Mouse (Mus musculus) liver (tissue): ENCODE measurements at regions not wholly inside any gene's neighbourhood (a gene's known extent, or its start where the extent isn't known, plus 50 kb on each side); places are given as distances from the start of the nearest gene placed in this dataset.

Experiments
- DNase-seq: peaks from one replicate; pipeline ENCODE4 v3.0.0-alpha.2; 2020; ENCODE audit warnings: mixed read lengths

DNA sequence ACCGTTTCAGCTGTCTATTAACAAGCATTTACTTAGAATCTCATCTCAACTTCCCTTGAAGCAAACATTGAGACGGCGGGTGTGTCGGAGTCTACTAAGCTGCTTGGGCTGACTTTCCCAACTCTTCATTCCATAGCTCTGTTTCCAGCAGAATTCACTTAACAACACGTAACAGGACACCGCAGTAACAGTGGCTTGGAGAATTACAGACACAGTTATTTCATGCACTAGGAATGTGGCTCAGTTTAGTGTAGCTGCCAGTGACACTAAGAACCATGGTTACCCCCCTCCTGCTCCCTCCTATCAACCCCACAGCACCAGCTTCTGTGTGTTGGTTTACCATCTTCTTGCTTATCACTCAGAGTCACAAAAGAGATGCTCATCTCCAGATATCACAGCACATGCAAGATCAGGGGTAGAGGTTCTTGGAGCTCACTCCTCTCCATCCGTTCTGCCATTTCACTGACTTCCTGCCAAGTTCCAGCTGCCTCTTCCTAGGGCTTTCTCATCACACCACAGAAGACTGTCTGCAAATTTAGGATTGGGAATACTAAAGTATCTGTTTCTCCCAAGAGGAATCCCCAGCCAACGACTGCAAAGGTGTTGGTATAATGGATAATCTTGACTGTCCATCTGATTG lies 90.7 kb downstream of the Banf2 start:
- DNase-seq, result no peak

DNA sequence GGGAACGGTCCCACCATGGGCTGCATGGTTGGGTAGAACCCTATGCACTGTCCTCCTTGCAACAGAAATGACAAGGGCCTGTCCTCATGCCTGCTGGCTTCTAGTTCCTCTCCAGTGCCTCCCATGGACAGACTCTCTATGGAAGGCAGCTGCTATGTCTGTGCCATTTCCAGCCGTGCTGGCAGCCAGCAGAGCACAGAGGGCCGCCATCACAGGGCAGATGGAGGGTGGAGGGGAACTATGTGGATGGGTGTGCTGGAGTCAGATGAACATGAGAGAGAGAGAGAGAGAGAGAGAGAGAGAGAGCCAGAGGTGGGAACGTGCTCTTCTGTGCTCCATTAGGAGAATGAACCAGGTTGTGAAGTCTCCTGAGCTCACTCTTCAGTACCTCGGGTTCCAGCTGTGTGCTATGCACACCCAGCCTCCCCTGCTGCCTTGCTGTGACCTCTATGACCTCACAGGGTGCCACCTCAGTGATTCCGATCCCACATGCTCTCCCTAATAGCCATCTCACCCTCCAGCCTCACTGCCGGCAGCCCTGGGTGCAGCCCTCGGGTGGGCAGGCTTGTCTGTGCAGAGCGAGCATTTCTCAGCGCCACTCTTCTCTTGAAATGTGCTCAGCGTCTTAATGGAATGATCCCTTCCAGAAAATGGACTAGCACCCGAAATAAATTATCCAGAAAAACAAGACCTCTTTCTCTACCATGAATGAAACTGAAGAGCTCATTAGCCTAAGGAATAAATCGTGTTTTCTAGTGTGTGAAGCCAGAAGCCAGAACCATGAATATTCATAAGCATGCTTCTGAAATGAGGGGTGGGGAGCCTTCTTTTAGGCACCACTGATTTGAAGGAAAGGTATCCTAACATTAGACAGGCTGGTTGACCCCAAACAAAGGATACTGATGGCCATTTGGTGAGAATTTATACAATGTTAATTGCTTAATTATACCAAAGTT lies 94.5 kb downstream of the Banf2 start:
- DNase-seq, result no peak

DNA sequence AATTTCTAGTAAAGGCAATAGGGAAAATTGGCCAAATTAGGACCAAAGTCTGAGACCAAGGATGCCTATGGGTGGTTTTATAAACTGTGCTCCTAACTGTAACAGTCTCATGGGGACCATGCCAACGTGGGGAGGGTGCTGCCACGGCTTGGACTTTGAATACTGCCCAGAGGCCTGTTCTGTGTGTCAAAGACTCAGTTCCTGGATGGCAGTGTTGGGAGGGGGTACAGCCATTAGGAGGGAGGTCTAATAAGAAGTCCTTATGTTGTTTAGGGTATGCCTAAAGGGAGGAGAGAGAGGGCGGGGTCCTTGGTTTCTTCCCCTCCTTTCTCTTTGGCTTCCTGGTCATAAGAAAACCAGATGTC lies 95.2 kb downstream of the Banf2 start:
- no peak for DNase-seq

DNA sequence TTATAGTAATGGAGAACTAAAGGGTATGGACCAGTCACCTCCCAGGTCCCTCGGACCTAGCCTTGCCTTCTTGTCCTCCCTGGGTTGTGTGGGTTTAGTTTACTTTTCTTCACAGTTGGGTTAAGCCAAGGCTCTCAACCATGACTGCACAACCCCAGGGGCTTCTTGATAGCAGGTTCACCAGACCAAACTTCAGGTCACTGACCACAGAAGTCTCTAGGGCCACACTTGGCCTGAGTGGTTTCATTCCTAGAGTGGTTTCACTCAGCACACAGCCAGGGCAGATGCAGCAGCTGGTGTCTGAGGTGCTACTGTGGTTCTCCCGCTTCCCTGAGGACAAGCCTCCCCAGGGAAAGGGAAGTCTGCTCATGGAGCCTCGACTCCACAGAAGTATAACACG lies 95.7 kb downstream of the Banf2 start:
- DNase-seq, result no peak

DNA sequence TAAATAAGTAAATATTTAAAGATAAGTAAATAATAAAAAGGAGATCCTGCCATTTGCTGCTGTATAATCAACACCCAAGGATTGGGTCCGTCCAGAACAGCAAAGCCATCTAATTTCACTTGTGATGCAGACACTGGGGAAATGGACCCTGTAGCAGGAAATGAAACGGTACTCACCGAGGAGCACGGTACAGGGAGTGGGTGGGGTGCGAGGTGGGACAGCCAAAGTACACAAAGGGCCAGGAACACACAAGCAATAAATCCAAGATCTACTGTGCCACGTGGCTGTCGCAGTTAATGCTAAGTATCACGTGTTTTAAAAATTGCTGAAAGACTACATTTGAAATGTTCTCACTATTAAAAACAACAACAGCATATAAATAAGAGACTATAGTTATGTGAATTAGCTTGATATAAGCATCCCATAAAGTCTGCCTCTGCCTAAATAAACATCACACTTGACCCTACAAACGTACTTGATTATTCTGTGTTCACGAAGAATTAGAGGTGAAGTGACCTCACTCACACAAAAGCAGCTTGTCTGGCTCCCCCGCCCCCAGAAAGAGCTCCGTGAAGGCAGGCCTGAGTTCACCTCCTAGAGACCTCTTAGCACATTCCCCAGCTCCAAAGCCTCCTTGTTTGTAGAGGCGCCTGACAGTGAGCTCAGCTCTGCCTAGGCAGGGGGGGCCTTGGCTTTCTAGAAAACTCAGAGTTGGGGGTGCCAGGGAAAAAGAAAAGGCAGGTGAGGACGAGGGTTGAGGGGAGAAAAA lies 101.1 kb downstream of the Banf2 start:
- DNase-seq, result no peak

DNA sequence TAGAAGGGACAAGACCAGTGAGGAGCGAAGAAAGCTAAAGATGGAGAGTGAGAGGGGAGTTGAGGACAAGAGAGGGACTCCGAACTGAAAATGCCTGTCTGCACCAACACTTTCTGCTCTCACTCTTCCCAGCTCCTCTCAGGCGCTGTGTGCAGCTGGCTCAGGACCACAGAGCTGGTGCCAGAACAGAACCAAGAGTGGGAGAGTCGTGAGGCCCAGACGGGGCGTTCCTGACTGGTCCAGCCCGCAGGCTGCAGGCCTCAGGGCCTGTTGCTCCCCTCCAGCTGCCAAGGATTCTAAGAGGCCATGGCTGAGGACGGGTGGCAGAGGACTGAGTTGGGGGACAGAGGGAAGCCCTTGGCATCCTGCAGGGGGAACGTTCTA lies 101.7 kb downstream of the Banf2 start:
- DNase-seq, result no peak

DNA sequence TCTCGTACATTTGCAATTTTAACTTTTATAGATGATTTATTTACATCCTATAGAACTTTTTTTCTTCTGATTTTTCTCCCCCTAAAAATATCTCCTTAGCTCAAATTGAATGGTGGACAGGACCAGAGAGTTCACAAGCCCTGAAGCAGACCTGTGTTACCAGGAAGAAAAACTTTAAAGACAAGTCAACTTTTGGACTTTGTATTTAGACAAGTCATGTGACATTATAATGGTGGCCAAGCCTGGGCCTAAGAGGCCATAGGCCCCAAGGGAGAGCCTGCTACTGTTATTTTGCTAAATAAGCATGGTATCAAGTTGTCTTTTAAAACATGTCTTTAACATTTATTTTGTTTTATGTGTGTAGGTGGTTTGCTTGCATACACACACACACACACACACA lies 102.7 kb downstream of the Banf2 start:
- DNase-seq, result no peak

DNA sequence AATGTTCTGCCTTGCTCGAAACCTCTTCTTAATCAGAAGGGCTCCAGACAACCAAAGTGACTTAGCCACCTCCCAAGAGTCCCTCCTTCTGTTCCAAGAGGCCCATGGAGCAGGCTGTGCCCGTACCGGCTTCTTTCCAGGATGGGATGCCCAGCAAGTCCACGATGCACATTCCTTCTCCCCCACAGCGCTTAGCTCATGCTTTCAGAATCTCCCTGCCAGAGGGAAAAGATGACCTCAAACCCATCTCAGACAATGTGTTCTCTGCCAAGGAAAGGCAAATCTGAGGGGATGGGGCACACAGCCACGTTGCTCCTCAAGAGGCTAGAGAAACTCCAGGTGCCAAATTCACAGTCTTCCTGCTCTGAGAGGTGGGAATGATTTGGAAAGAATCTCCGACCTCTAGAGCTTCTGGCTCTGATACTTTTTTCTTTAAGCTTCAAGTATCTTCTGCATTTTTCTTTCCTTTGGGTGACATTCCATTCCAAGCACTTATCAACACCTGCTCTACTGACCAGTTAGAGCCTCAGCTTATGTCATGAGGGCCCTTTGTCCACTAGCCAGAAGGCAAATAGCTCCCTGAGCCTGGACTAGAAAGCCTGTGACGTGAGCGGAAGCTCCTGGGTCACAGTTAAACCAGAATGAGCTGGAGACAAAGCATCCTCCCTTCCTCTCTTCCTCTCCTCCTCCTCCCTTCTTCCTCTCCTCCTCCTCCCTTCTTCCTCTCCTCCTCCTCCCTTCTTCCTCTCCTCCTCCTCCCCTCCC lies 110.9 kb downstream of the Banf2 start:
- no peak for DNase-seq

DNA sequence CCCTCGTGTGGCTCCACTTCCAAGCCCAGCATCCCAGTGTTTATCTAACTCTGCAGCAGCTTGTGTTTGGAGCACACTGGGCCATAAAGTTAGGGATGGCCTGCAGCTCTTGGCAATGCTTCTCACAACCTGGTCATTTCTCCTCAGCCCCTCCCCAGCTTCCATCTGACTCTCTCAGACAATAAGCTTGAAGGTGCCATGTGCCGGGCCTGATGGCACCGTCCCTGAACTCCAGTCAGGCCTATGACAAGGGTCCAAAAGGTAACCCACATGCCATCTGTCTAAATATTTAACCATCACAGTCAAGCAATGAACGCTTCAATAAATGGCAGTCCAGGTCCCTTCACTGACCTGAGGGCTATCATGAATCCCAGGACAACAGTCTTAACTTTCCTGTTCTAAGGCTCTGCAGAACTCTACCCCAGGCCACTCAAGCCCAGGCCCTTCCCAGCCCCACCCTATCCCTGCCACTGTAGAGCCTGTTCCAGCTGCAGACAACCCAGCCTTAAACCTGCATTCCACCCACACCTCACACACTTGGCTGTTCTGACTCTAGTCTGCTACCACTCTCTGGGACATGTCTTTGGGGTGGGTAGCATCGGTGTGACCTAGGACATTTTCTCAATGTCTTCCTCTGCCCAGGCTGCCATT lies 111.8 kb downstream of the Banf2 start:
- DNase-seq, result no peak

DNA sequence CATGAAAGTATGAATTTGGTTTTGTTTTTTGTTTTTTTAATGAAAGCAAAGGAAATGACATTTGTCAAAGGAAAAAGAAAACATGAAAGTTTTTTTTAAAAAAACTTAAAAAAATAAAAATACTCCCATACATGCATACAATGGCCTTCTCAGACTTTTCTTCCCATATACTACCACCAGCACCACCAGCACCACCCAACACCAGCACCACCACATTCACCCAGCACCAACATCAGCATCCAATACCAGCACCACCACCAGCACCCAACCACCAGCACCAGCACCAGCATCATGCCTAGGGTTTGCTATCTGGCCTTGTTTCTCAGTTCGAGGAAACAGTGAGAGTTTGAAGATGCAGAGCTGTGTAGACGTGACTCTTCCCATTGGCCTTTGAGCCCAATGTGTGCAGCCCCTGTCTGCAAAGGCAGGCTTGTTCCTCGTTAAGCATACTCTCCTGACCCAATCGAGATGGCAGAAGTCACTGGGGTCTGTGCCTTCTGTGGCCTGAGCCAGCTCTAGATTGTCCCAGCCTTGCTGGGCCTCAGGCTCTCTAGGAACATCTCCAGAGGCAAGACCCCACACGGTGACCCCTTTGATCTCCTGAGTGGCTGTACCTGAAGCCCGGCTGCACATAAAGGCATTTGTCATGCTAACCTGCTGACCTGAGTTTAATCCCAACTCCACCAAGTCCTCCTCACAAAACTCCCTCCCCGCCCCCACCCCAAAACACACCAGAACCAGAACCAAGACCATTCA lies 113.8 kb upstream of the Mgme1 start:
- DNase-seq, result no peak

DNA sequence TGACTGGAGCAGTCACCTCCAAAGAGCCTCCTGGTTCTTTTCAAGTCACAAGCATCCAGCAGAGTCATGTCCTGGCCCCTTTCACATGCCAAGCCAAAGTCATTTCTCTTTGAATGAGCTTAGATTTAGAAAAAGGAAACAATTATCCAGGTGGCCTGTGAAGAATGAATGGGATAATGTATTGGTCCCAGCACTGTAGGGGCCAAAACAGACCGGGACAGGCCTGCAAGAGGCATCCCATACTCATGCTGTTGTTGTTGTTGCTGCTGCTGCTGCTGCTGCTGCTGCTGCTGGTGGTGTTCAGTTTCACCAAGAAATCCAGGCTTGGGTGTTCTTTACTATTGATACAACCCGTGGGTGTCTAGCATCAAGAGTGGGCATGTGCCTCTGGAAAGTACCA lies 113.1 kb upstream of the Mgme1 start:
- no peak for DNase-seq

DNA sequence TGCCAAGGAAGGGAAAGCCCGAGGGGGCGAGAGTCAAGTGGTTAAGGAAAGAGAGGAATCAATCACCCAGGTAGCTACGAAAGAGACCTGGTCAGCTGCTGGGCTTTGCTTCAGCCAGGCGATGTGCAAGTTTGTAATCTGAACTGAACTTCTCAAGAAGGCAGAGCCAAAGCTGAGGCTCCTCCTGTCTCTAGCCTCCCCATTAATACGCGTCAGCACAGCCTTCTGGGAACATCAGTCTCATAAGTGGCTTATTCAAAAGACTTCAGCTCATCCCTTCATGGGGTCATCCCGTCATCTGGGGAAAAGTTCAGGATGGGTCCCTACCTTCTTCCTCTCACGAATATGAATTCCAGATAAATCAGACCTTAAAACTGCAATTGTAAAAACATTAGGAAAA lies 112.2 kb upstream of the Mgme1 start:
- DNase-seq, result no peak

DNA sequence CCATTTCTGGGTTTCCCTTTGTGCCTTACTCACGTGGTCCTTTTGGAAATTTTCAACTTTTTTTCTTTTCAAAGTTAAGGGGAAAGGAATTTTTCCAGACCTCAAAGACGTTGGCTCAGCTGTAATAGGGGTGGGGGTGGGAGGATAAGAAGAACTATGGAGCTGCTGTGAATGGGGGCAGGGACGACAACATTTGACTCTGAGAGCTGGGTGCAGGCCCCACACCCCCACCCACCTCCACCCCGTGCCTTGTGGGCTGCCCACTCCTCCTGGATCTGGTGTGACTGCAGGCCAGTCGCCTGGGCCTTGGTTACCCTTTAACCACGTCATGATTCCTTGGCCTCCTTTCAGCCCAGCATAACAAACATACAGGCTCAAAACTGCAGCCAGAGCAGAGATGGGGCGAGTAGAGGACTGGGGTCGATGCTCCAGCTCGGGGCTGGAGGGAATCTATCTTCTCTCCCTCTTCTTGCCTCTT lies 110.6 kb upstream of the Mgme1 start:
- DNase-seq, result peak; percentile 18

DNA sequence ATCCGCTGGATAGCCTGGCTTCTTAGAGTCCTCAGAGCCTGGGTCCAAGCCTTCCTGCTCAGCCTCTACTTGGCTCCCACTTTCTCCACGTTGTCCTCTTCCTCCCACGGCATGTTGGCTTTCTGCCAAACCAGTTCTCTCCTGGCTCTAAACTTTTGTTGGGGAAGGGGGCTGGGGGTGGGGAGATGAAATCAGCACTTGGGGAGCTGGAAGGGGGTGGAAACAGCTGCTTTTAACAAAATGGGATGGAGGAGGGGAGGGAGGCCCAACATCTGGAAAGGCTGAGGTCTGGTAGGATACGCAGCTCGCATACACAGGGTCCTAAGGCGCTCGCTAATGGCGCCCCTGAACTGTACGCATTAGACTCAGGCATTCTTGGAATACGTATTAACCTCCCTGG lies 110.0 kb upstream of the Mgme1 start:
- DNase-seq, result peak; percentile 54

DNA sequence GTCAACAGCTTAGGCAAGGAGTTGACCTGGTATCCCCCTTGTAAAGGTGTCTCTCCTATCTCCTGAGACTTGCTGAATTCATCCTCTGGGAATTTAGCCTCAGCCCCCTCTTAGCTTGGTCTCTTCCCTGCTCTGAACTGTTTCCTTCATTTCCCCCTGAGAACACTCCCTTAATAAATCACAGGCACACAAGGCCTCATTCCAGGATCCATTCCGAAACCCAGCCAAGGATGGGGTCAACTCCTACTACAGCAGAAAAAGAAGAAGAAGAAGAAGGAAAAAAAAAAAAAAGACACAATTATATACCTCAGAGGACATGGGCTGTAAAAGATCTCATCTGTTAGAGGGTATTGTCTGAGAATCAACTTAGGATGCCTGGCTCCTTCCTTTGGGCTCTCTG lies 108.6 kb upstream of the Mgme1 start:
- no peak for DNase-seq

DNA sequence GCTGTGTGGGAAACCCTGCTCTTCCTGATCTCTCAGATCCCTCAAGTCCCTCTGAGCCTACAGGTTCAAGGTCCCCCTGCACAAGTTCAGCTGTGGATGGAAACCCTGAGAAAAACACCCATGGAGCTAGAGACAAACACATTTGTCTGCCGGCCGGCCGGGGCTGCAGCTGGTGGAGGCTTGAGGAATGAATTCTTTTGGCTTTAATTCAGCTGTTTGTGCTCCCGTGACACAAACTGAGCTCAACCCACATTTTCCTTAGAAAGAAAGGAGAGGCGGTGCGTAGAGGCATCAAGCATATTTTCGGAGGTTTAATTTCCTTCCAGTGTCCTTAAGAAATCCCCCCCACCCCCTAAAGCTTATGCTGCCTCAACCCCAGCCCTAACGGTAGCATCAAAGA lies 106.4 kb upstream of the Mgme1 start:
- DNase-seq, result no peak

DNA sequence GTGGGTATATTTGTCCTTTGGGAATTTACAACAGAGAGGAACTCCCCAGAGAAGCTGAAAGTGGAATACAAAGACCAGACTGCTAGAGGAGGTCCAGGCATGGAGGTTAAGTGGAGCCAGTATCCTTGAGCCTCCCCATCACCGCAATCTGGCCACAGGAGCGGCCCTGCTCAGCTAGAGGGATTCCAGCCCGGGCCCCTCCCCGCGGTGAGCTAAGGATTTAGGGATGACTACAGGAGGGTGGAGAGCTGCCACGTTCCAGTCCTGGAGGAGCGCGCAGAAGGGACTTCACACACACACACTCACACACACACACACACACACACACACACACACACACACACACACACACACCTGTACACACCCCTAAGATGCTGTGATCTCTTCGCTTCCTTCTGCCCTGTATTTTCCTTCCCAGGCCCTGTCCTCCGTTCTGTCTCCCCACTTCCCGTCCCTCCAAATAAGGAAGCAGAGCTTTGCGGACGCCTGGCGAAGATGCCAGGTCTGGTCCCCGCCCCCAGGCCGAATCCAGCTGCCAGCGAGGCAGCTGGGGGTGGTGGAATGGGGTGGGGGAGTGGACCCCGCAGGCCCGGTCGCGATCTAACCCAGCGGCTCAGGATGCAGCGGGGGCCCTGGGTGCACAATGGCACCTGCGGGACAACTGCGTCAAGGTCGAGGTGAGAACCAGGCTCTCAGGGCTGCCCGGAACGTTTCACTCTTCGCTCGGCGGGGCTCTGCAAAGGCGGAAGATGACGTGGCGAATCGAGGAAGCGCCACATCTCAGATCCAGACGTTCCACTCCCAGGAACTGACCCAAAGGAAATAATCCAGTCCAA lies 105.3 kb upstream of the Mgme1 start:
- DNase-seq, result peak; percentile 65

DNA sequence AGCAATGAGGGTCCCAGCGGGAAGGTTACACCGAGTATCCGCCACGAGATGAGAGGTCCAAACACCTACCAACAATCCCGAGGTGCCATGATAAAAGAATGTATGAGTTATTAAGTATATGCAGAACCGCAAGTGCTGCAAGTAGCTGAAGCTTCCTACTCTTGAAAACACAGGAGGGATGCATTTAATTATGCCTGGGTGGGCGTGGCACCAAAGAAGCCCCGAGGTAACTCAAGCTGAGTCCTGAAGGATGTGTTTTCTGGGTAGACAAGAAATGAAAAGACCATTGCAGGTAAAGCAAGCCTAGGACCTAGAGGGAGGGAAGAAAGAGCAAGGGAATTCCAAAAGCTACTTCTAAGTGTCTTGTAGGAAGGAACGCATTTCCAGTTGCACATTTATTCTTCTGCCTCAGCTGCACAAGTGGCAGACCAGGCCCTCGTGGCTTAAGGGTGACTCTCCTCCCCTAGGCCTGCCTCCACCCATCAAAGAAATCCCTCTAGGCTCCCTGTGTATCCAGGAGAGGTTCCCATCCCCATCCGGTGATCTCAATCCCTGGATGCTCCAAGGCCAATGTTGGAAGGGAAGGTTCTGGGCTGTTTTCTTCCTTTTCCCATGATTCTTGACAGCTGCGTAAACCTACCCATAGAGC lies 104.2 kb upstream of the Mgme1 start:
- no peak for DNase-seq

DNA sequence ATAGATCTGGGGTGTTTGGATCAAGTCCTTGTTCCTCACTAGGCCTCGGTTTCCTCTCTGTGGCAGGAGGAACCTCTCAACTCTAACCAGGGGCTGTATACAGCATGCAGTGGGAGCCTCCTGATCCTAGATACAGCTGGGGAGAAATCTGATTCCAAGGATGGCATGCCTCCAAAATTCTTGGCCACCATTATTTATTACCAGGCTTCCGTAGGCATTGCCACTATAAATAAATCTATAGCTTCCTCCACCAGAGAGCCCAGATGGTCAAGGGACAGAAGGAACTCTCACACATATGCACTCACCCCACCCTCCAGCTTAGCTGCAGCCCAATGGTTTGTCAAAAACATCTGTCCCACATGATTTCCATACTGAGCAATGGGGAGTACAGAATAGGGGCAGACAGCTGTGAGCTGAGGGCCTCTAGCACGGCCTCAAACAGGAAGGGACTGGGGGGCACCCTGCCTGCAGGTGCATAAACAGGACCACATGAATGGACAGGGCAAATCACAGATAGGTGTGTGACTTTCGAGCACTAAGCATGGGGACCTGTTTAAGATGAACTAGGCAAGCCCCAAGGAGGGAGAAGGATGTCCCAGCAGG lies 100.8 kb upstream of the Mgme1 start:
- DNase-seq, result no peak
